Mouse (Mus musculus): ENCODE data around the gene Cenpp. TPM values are rescaled to one million over a fixed set of nuclear protein-coding genes. Genes with fewer than 3 reads are reported as not detected.

The Cenpp gene
- polyA plus RNA-seq, 1 experiment, result 27.2 TPM

GRCm38 (mm10) chr13:49538693-49539092, 113.9 kb downstream of the Cenpp start:
- H3K36me3 ChIP-seq (ENCODE audit: control insufficient read depth, insufficient read depth, low read length, poor library complexity, severe bottlenecking), result no peaks in the 10 kb centered on the region
- no peak overlapping the region for H3K9ac ChIP-seq (ENCODE audit: low read depth, poor library complexity, severe bottlenecking)
- no peaks in the 10 kb centered on the region for H3K9me3 ChIP-seq (replicated peaks; ENCODE audit: control insufficient read depth, insufficient read depth, low read length, poor library complexity, severe bottlenecking)
- H3K4me3 ChIP-seq (ENCODE audit: low read depth, low read length), result no peak overlapping the region
- TF ChIP-seq EP300 (IDR thresholded peaks at IDR 0.05; ENCODE audit: insufficient read depth, low read depth, low read length), result no peak
- TF ChIP-seq CTCF (IDR thresholded peaks at IDR 0.05; ENCODE audit: low read depth, low read length), result no peak
- no peak for TF ChIP-seq POLR2A (IDR thresholded peaks at IDR 0.05; ENCODE audit: insufficient read depth, low read length)
- no peak overlapping the region for H3K27ac ChIP-seq (ENCODE audit: insufficient read depth, low read length)
- no peaks in the 10 kb centered on the region for H3K27me3 ChIP-seq (ENCODE audit: control insufficient read depth, insufficient read depth, low read length, poor library complexity, severe bottlenecking)
- H3K4me1 ChIP-seq (ENCODE audit: control insufficient read depth, insufficient read depth, low read length), result no peaks in the 10 kb centered on the region

- Histone ChIP-seq H3K4me1 (ENCODE audit: control insufficient read depth, insufficient read depth, low read length) (no peaks in the 10 kb centered on the region), H3K27me3 (ENCODE audit: control insufficient read depth, insufficient read depth, low read length, poor library complexity, severe bottlenecking) (no peaks in the 10 kb centered on the region), H3K27ac (ENCODE audit: insufficient read depth, low read length) (no peak overlapping the region), H3K9me3 (replicated peaks; ENCODE audit: control insufficient read depth, insufficient read depth, low read length, poor library complexity, severe bottlenecking) (no peaks in the 10 kb centered on the region), H3K36me3 (ENCODE audit: control insufficient read depth, insufficient read depth, low read length, poor library complexity, severe bottlenecking) (no peaks in the 10 kb centered on the region), H3K4me3 (ENCODE audit: low read depth, low read length) (no peak overlapping the region), H3K9ac (ENCODE audit: low read depth, poor library complexity, severe bottlenecking) (no peak overlapping the region)
- TF ChIP-seq POLR2A (IDR thresholded peaks at IDR 0.05; ENCODE audit: insufficient read depth, low read length), result no peak
- no peak for TF ChIP-seq CTCF (IDR thresholded peaks at IDR 0.05; ENCODE audit: low read depth, low read length)
- TF ChIP-seq EP300 (IDR thresholded peaks at IDR 0.05; ENCODE audit: insufficient read depth, low read depth, low read length), result no peak
These were observed 115.6 kb downstream of the Cenpp start for GRCm38 (mm10) chr13:49536946-49537345.

- Histone ChIP-seq H3K36me3 (ENCODE audit: control insufficient read depth, insufficient read depth, low read length, poor library complexity, severe bottlenecking) (no peaks in the 10 kb centered on the region), H3K4me1 (ENCODE audit: control insufficient read depth, insufficient read depth, low read length) (no peaks in the 10 kb centered on the region), H3K9me3 (replicated peaks; ENCODE audit: control insufficient read depth, insufficient read depth, low read length, poor library complexity, severe bottlenecking) (no peaks in the 10 kb centered on the region), H3K9ac (ENCODE audit: low read depth, poor library complexity, severe bottlenecking) (no peak overlapping the region), H3K27me3 (ENCODE audit: control insufficient read depth, insufficient read depth, low read length, poor library complexity, severe bottlenecking) (no peaks in the 10 kb centered on the region), H3K27ac (ENCODE audit: insufficient read depth, low read length) (no peak overlapping the region), H3K4me3 (ENCODE audit: low read depth, low read length) (no peak overlapping the region)
- TF ChIP-seq EP300 (IDR thresholded peaks at IDR 0.05; ENCODE audit: insufficient read depth, low read depth, low read length), result no peak
- TF ChIP-seq CTCF (IDR thresholded peaks at IDR 0.05; ENCODE audit: low read depth, low read length), result no peak
- TF ChIP-seq POLR2A (IDR thresholded peaks at IDR 0.05; ENCODE audit: insufficient read depth, low read length), result no peak
These were observed 121.9 kb downstream of the Cenpp start for GRCm38 (mm10) chr13:49530636-49531035.

DNA sequence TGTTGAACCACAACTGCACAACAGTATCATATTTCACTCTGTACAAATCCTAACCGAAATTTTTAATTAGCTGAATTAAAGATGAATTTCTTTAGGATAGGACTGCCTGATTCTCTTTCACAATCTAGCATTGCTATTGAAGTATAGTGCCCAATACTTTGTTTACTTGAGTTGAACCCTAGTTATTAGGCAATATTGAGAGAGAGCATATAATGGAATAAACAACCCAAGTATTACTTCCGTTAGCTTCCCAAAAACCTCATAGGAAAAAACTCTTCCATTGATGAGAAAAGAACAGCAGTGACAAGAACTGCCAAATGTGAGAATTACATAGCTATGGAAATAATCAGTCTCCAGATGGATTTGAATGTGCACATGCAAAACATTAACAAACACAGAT, 126.3 kb downstream of the Cenpp start:
- no peak overlapping the region for H3K4me3 ChIP-seq (ENCODE audit: low read depth, low read length)
- no peaks in the 10 kb centered on the region for H3K27me3 ChIP-seq (ENCODE audit: control insufficient read depth, insufficient read depth, low read length, poor library complexity, severe bottlenecking)
- TF ChIP-seq EP300 (IDR thresholded peaks at IDR 0.05; ENCODE audit: insufficient read depth, low read depth, low read length), result no peak
- TF ChIP-seq CTCF (IDR thresholded peaks at IDR 0.05; ENCODE audit: low read depth, low read length), result no peak
- no peak for TF ChIP-seq POLR2A (IDR thresholded peaks at IDR 0.05; ENCODE audit: insufficient read depth, low read length)
- no peaks in the 10 kb centered on the region for H3K36me3 ChIP-seq (ENCODE audit: control insufficient read depth, insufficient read depth, low read length, poor library complexity, severe bottlenecking)
- H3K9ac ChIP-seq (ENCODE audit: low read depth, poor library complexity, severe bottlenecking), result no peak overlapping the region
- H3K27ac ChIP-seq (ENCODE audit: insufficient read depth, low read length), result no peak overlapping the region
- H3K9me3 ChIP-seq (replicated peaks; ENCODE audit: control insufficient read depth, insufficient read depth, low read length, poor library complexity, severe bottlenecking), result no peaks in the 10 kb centered on the region
- H3K4me1 ChIP-seq (ENCODE audit: control insufficient read depth, insufficient read depth, low read length), result no peaks in the 10 kb centered on the region

DNA sequence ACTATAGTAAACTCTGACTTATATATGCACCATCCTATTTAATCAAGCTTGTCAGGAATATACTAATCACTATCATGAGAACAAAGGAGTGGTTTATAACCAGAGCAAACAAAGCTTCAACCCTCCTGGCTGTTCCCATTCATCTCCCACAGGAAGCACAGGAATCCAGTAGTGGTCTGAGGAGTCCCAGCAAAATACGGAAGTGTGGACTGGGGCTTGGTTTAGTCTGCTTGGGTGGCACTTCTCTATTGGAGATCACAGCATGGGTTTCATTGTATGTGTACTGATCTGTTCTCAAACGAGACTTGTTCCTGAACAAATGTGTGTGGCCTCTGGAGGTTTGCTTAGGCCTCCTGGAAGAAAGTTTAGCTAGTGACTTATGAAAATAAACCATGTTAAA, 133.8 kb downstream of the Cenpp start:
- no peaks in the 10 kb centered on the region for H3K36me3 ChIP-seq (ENCODE audit: control insufficient read depth, insufficient read depth, low read length, poor library complexity, severe bottlenecking)
- no peak overlapping the region for H3K27ac ChIP-seq (ENCODE audit: insufficient read depth, low read length)
- no peaks in the 10 kb centered on the region for H3K4me1 ChIP-seq (ENCODE audit: control insufficient read depth, insufficient read depth, low read length)
- TF ChIP-seq POLR2A (IDR thresholded peaks at IDR 0.05; ENCODE audit: insufficient read depth, low read length), result no peak
- TF ChIP-seq EP300 (IDR thresholded peaks at IDR 0.05; ENCODE audit: insufficient read depth, low read depth, low read length), result no peak
- TF ChIP-seq CTCF (IDR thresholded peaks at IDR 0.05; ENCODE audit: low read depth, low read length), result no peak
- H3K4me3 ChIP-seq (ENCODE audit: low read depth, low read length), result no peak overlapping the region
- H3K27me3 ChIP-seq (ENCODE audit: control insufficient read depth, insufficient read depth, low read length, poor library complexity, severe bottlenecking), result no peaks in the 10 kb centered on the region
- no peaks in the 10 kb centered on the region for H3K9me3 ChIP-seq (replicated peaks; ENCODE audit: control insufficient read depth, insufficient read depth, low read length, poor library complexity, severe bottlenecking)
- no peak overlapping the region for H3K9ac ChIP-seq (ENCODE audit: low read depth, poor library complexity, severe bottlenecking)

GRCm38 (mm10) chr13:49507176-49507575, 145.4 kb downstream of the Cenpp start:
- Histone ChIP-seq H3K9ac (ENCODE audit: low read depth, poor library complexity, severe bottlenecking) (no peak overlapping the region), H3K4me1 (ENCODE audit: control insufficient read depth, insufficient read depth, low read length) (no peaks in the 10 kb centered on the region), H3K9me3 (replicated peaks; ENCODE audit: control insufficient read depth, insufficient read depth, low read length, poor library complexity, severe bottlenecking) (no peaks in the 10 kb centered on the region), H3K4me3 (ENCODE audit: low read depth, low read length) (no peak overlapping the region), H3K27ac (ENCODE audit: insufficient read depth, low read length) (no peak overlapping the region), H3K36me3 (ENCODE audit: control insufficient read depth, insufficient read depth, low read length, poor library complexity, severe bottlenecking) (no peaks in the 10 kb centered on the region), H3K27me3 (ENCODE audit: control insufficient read depth, insufficient read depth, low read length, poor library complexity, severe bottlenecking) (no peaks in the 10 kb centered on the region)
- TF ChIP-seq EP300 (IDR thresholded peaks at IDR 0.05; ENCODE audit: insufficient read depth, low read depth, low read length) (no peak), CTCF (IDR thresholded peaks at IDR 0.05; ENCODE audit: low read depth, low read length) (no peak), POLR2A (IDR thresholded peaks at IDR 0.05; ENCODE audit: insufficient read depth, low read length) (no peak)
